Mouse (Mus musculus): ENCODE results near the gene Map3k11. TPM values are rescaled to one million over a fixed set of nuclear protein-coding genes. Genes with fewer than 3 reads are reported as not detected.

Gene Map3k11
- total RNA-seq (2017) = 18.8 and 21.6 TPM in 2 replicates

- peak; percentile 73 for ATAC-seq (replicated peaks; ENCODE audit: low read depth, poor library complexity, severe bottlenecking)
Measured at GRCm38 (mm10) chr19:5688200-5689087, at the start of gene Map3k11, which contains the start of gene Pcnx3. Gene Map3k11, plus strand, starts transcription at chr19:5688742. Gene Pcnx3, minus strand, starts transcription at chr19:5688908.

- ATAC-seq (replicated peaks; ENCODE audit: low read depth, poor library complexity, severe bottlenecking) = no peak
Measured at GRCm38 (mm10) chr19:5640339-5640738, 48.2 kb upstream of the Map3k11 start.

- ATAC-seq (replicated peaks; ENCODE audit: low read depth, poor library complexity, severe bottlenecking) = no peak
Measured at GRCm38 (mm10) chr19:5641021-5641420, 47.5 kb upstream of the Map3k11 start.

GRCm38 (mm10) chr19:5641641-5642040 is 46.9 kb upstream of the Map3k11 start:
- no peak for ATAC-seq (replicated peaks; ENCODE audit: low read depth, poor library complexity, severe bottlenecking)

GRCm38 (mm10) chr19:5645280-5645679 is 43.3 kb upstream of the Map3k11 start:
- no peak for ATAC-seq (replicated peaks; ENCODE audit: low read depth, poor library complexity, severe bottlenecking)

- ATAC-seq (replicated peaks; ENCODE audit: low read depth, poor library complexity, severe bottlenecking) = no peak
Measured at GRCm38 (mm10) chr19:5646731-5647330, 41.7 kb upstream of the Map3k11 start.

GRCm38 (mm10) chr19:5647791-5648190 is 40.8 kb upstream of the Map3k11 start:
- no peak for ATAC-seq (replicated peaks; ENCODE audit: low read depth, poor library complexity, severe bottlenecking)

GRCm38 (mm10) chr19:5648401-5649297 is 39.9 kb upstream of the Map3k11 start:
- peak; percentile 84 for ATAC-seq (replicated peaks; ENCODE audit: low read depth, poor library complexity, severe bottlenecking)

- peak; percentile 62 for ATAC-seq (replicated peaks; ENCODE audit: low read depth, poor library complexity, severe bottlenecking)
Measured at GRCm38 (mm10) chr19:5649298-5649741, 39.2 kb upstream of the Map3k11 start.

- no peak for ATAC-seq (replicated peaks; ENCODE audit: low read depth, poor library complexity, severe bottlenecking)
Measured at GRCm38 (mm10) chr19:5651502-5652274, 36.9 kb upstream of the Map3k11 start.

GRCm38 (mm10) chr19:5652570-5652969 is 36.0 kb upstream of the Map3k11 start:
- ATAC-seq (replicated peaks; ENCODE audit: low read depth, poor library complexity, severe bottlenecking) = no peak

GRCm38 (mm10) chr19:5653969-5654719 is 34.4 kb upstream of the Map3k11 start:
- ATAC-seq (replicated peaks; ENCODE audit: low read depth, poor library complexity, severe bottlenecking) = no peak

GRCm38 (mm10) chr19:5654720-5655298 is 33.7 kb upstream of the Map3k11 start:
- no peak for ATAC-seq (replicated peaks; ENCODE audit: low read depth, poor library complexity, severe bottlenecking)

- ATAC-seq (replicated peaks; ENCODE audit: low read depth, poor library complexity, severe bottlenecking) = peak; percentile 39
Measured at GRCm38 (mm10) chr19:5660942-5661751, 27.4 kb upstream of the Map3k11 start.

GRCm38 (mm10) chr19:5662310-5662709 is 26.2 kb upstream of the Map3k11 start:
- ATAC-seq (replicated peaks; ENCODE audit: low read depth, poor library complexity, severe bottlenecking) = no peak

GRCm38 (mm10) chr19:5662981-5663913 is 25.3 kb upstream of the Map3k11 start, which contains the start of gene Sipa1:
Gene Sipa1, minus strand, starts transcription at chr19:5663707.
- peak; percentile 78 for ATAC-seq (replicated peaks; ENCODE audit: low read depth, poor library complexity, severe bottlenecking)
